Mouse (Mus musculus): ENCODE measurements around the gene Ufd1. TPM values are rescaled to one million over a fixed set of nuclear protein-coding genes. Genes with fewer than 3 reads are reported as not detected.
A peak's percentile ranks its signal among the peaks of the same experiment; 100 is the strongest.
"Not testable (repeated sequence)": the region's sequence is repeated elsewhere in the genome, so short reads cannot be mapped to it uniquely, and the experiment has no call there.

The Ufd1 gene
- total and polyA plus RNA-seq, 3 experiments, result 41.9 to 67.8 TPM; not detected in 1

DNA sequence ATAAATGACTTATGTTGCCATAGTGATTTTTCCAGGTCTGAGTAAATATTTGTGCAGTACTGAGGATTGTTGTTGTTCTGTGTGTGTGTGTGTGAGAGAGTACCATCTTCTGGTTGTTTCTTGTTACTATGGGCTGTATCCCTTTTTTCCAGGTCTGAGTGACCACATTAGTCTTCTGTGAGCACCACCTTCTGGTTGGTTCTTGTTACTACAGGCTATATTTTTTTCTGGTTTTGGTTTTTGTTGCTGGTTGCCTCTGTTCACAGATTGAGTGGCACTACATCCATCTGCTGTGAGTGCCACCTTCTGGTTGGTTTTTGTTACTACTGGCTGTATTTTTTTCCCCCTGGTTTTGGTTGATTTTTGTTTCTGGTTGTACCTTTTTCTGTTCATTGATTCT is 47.0 kb downstream of the Ufd1 start:
- H3K9ac ChIP-seq (ENCODE audit: control insufficient read depth, low read depth, low read length, poor library complexity, severe bottlenecking), result no peak overlapping the region
- H3K4me1 ChIP-seq (ENCODE audit: control insufficient read depth in 1 of 2, insufficient read depth in 2 of 2, low read length in 2 of 2), result peaks cover 0 to 2% of the 10 kb centered on the region in 2 experiments; a peak in 1 of 4 replicates
- H3K27ac ChIP-seq (ENCODE audit: control insufficient read depth, low read depth, low read length), result no peak overlapping the region
- H3K36me3 ChIP-seq (ENCODE audit: control insufficient read depth in 1 of 2, insufficient read depth in 2 of 2, low read length in 2 of 2), result peaks cover 0 to 4% of the 10 kb centered on the region in 2 experiments; a peak in 2 of 4 replicates
- DNase-seq (ENCODE audit: low read depth, low spot score), result peak; percentile 77
- TF ChIP-seq MAFK (IDR thresholded peaks at IDR 0.05; ENCODE audit: borderline replicate concordance, low read depth, low read length) (no peak), E2F4 (IDR thresholded peaks at IDR 0.05; ENCODE audit: borderline replicate concordance, low read depth, low read length) (no peak), KAT2A (conservative IDR thresholded peaks at IDR 0.05; ENCODE audit: low read depth, low read length) (no peak), GATA1 (IDR thresholded peaks at IDR 0.05; ENCODE audit: low read depth, low read length) (no peak), ZNF384 (IDR thresholded peaks at IDR 0.05; ENCODE audit: low read depth, low read length) (peak; percentile 74), CTCF (IDR thresholded peaks at IDR 0.05 in 2 of 3, conservative IDR thresholded peaks at IDR 0.05 in 1 of 3; ENCODE audit: control insufficient read depth in 1 of 3, insufficient read depth in 1 of 3, low read depth in 2 of 3, low read length in 3 of 3, poor library complexity in 1 of 3, severe bottlenecking in 1 of 3) (peak; percentile 18 to 84 (median 57); a peak in 5 of 6 replicates), USF1 (IDR thresholded peaks at IDR 0.05; ENCODE audit: low read depth, low read length) (no peak), SMC3 (IDR thresholded peaks at IDR 0.05; ENCODE audit: low read depth, low read length) (peak; percentile 75), RAD21 (IDR thresholded peaks at IDR 0.05; ENCODE audit: low read depth, low read length) (peak; percentile 76), ZC3H11A (IDR thresholded peaks at IDR 0.05; ENCODE audit: low read depth, low read length) (peak; percentile 77), UBTF (IDR thresholded peaks at IDR 0.05; ENCODE audit: borderline replicate concordance, insufficient read depth, low read depth, low read length) (no peak)
- no peaks in the 10 kb centered on the region for H3K9me3 ChIP-seq (replicated peaks; ENCODE audit: insufficient read depth, low read length)
- no peak overlapping the region for H3K4me3 ChIP-seq (ENCODE audit: control insufficient read depth in 1 of 2, insufficient read depth in 1 of 2, low read depth in 2 of 2, low read length in 2 of 2)
- no peaks in the 10 kb centered on the region for H3K27me3 ChIP-seq (ENCODE audit: control insufficient read depth in 1 of 2, insufficient read depth in 2 of 2, low read length in 2 of 2)
- H3K79me2 ChIP-seq (ENCODE audit: control insufficient read depth, insufficient read depth, low read length, poor library complexity), result no peaks in the 10 kb centered on the region

DNA sequence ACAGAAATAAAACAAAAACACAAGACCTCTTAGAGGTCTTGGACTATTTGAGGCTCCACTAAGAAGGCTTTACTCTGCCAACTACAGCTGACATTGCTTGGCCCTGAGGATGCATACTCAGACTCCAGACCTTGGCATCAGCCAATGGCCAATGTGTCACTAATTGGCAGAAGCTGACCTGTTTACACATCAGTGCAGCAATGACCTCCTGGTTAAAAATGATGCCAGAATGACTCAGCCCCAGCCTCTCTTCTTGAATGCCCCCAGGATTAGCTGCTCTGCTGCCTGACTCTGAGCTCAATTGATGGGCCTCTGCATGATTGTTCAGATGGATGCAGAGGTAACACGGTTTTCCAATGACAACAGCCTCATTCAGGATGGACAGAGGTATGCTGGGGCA is 48.6 kb downstream of the Ufd1 start:
- H3K36me3 ChIP-seq (ENCODE audit: control insufficient read depth in 1 of 2, insufficient read depth in 2 of 2, low read length in 2 of 2), result no peaks in the 10 kb centered on the region
- no peak for DNase-seq (ENCODE audit: low read depth, low spot score)
- TF ChIP-seq BHLHE40 (IDR thresholded peaks at IDR 0.05; ENCODE audit: borderline replicate concordance, low read depth, low read length) (no peak), ELF1 (IDR thresholded peaks at IDR 0.05; ENCODE audit: low read depth, low read length) (no peak), GABPA (IDR thresholded peaks at IDR 0.05; ENCODE audit: low read depth, low read length) (no peak), USF2 (IDR thresholded peaks at IDR 0.05; ENCODE audit: borderline replicate concordance in 1 of 2, insufficient read depth in 1 of 2, low read depth in 1 of 2, low read length in 2 of 2) (no peak)
- H3K79me2 ChIP-seq (ENCODE audit: control insufficient read depth, insufficient read depth, low read length, poor library complexity), result no peaks in the 10 kb centered on the region
- H3K9me3 ChIP-seq (replicated peaks; ENCODE audit: insufficient read depth, low read length), result no peaks in the 10 kb centered on the region
- no peak overlapping the region for H3K9ac ChIP-seq (ENCODE audit: control insufficient read depth, low read depth, low read length, poor library complexity, severe bottlenecking)
- no peaks in the 10 kb centered on the region for H3K27me3 ChIP-seq (ENCODE audit: control insufficient read depth in 1 of 2, insufficient read depth in 2 of 2, low read length in 2 of 2)
- H3K27ac ChIP-seq (ENCODE audit: control insufficient read depth, low read depth, low read length), result no peak overlapping the region
- H3K4me3 ChIP-seq (ENCODE audit: control insufficient read depth in 1 of 2, insufficient read depth in 1 of 2, low read depth in 2 of 2, low read length in 2 of 2), result no peak overlapping the region
- peaks cover 0 to 2% of the 10 kb centered on the region in 2 experiments; a peak in 1 of 4 replicates for H3K4me1 ChIP-seq (ENCODE audit: control insufficient read depth in 1 of 2, insufficient read depth in 2 of 2, low read length in 2 of 2)

DNA sequence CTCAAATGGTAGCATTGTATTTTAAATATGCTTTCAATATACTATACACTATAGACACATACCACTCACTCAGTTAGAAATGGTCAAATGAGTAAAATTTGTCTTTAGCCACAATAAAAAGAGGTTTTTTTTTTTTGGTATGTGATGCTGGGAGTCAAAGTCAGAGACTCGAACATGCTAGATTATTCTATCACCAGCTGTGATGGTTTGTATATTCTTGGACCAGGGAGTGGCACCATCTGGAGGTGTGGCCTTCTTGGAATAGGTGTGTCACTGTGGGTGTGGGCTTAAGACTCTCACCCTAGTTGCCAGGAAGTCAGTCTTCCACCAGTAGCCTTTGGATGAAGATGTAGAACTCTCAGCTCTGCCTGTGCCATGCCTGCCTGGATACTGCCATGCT is 58.9 kb downstream of the Ufd1 start:
- not testable (repeated sequence) for H3K4me3 ChIP-seq (ENCODE audit: control insufficient read depth in 1 of 2, insufficient read depth in 1 of 2, low read depth in 2 of 2, low read length in 2 of 2); H3K27ac ChIP-seq (ENCODE audit: control insufficient read depth, low read depth, low read length); H3K9me3 ChIP-seq (replicated peaks; ENCODE audit: insufficient read depth, low read length); DNase-seq (ENCODE audit: low read depth, low spot score); H3K79me2 ChIP-seq (ENCODE audit: control insufficient read depth, insufficient read depth, low read length, poor library complexity); H3K27me3 ChIP-seq (ENCODE audit: control insufficient read depth in 1 of 2, insufficient read depth in 2 of 2, low read length in 2 of 2); H3K36me3 ChIP-seq (ENCODE audit: control insufficient read depth in 1 of 2, insufficient read depth in 2 of 2, low read length in 2 of 2); H3K9ac ChIP-seq (ENCODE audit: control insufficient read depth, low read depth, low read length, poor library complexity, severe bottlenecking); H3K4me1 ChIP-seq (ENCODE audit: control insufficient read depth in 1 of 2, insufficient read depth in 2 of 2, low read length in 2 of 2)

All from MEL (cell line).